Mouse (Mus musculus) left cerebral cortex, postnatal 14 days (tissue): ENCODE data around the gene Carhsp1. TPM values are rescaled to one million over a fixed set of nuclear protein-coding genes. Genes with fewer than 3 reads are reported as not detected.

Experiments
- microRNA-seq, 2 experiments: library from miRNA; unstranded; fragments of <30 nt; microRNA quantifications; one replicate each; pipeline ENCODE4 v1.2.0; 2022
- total RNA-seq, 2 experiments: library from RNA; stranded (reverse); gene quantifications; 2 replicates each; pipeline ENCODE4 v1.2.3; 2021

The Carhsp1 gene
- total RNA-seq, 2 experiments from 2014 or later, result 8.6 to 13.9 TPM

Small RNA genes within 50 kb of the gene (microRNA-seq; reads per million reads assigned to microRNA genes)
- 0 reads per million in 2 experiments for gene Gm22137

Other genes with a start within 250 kb of the Carhsp1 start
- gene Tmem114, start 247.0 kb downstream of the Carhsp1 start, total RNA-seq, result 1 to 10 TPM; 3.7 to 4.9 TPM
- gene Mettl22, start 201.4 kb downstream of the Carhsp1 start, total RNA-seq, result 10 to 100 TPM; 29.5 to 30.5 TPM
- gene Abat, start 158.7 kb downstream of the Carhsp1 start, total RNA-seq, result 100 to 1,000 TPM; 171 to 179 TPM
- 10 to 100 TPM; 33.7 to 33.8 TPM for gene Pmm2, start 34.5 kb downstream of the Carhsp1 start, total RNA-seq
- 10 to 100 TPM; 11.2 to 12.6 TPM for gene Tmem186, start 34.4 kb downstream of the Carhsp1 start, total RNA-seq
- not detected for gene Gm5767, start 8.6 kb upstream of the Carhsp1 start, total RNA-seq
- 100 to 1,000 TPM; 155 to 156 TPM for gene Usp7, start 120.2 kb upstream of the Carhsp1 start, total RNA-seq
- gene 1810013L24Rik, start 157.9 kb upstream of the Carhsp1 start, total RNA-seq, result 100 to 1,000 TPM; 110 to 118 TPM